Mouse (Mus musculus): ENCODE measurements around the gene Sema4d.

GRCm38 (mm10) chr13:51830744-51831450 lies 37.4 kb upstream of the Sema4d start:
- TF ChIP-seq POLR2A (IDR thresholded peaks at IDR 0.05; ENCODE audit: low read depth, low read length) = no peak
- no peak for TF ChIP-seq CTCF (IDR thresholded peaks at IDR 0.05; ENCODE audit: borderline replicate concordance, insufficient read depth, low read length)
